Mouse (Mus musculus): ENCODE data around the gene Atp6v0c. TPM values are rescaled to one million over a fixed set of nuclear protein-coding genes. Genes with fewer than 3 reads are reported as not detected.
A peak's percentile ranks its signal among the peaks of the same experiment; 100 is the strongest.
"Not testable (repeated sequence)": the region's sequence is repeated elsewhere in the genome, so short reads cannot be mapped to it uniquely, and the experiment has no call there.

The Atp6v0c gene
- total RNA-seq, 1 experiment from 2014 or later = 346 TPM

DNA sequence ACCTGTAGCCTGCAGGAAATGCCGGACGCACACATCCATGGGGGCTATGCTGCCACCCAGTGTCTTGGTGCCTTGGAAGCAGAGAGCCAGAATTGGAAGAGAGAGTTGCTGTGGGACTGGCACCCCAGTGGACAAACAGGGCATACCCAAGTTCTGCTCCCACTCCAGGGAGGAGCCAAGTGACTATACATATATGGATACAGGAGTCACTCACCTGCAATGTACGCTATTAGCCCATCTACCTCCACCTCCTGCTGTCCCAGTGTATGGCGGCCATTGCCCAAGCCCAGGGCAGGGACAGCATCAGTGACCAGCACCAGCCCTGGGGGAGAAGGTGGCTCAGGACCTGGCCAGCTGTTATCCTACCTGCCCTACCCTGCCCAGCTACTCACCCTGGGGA, 12.0 kb downstream of the Atp6v0c start:
- no peak for DNase-seq

GRCm38 (mm10) chr17:24157121-24157520, 12.4 kb downstream of the Atp6v0c start:
- DNase-seq = no peak

DNA sequence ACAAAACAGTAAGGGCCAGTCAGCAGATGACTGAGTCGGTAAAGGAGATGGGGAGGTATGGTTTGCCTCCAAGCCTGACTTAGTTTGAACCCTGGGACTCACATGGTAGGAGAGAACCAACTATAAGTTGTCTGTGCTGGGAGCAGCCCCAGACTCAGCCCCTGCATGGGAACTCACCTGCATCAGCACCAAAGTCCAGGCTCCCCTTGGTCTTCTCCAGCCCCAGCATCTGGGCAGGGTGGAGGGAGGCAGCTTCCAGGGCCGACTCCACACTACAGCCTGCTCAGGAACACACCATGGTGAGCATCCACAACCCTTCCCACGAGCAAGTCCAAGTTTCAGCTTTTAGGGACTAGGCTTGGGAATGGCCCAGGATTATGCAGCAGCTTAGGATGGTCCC, 13.1 kb downstream of the Atp6v0c start:
- no peak for DNase-seq

DNA sequence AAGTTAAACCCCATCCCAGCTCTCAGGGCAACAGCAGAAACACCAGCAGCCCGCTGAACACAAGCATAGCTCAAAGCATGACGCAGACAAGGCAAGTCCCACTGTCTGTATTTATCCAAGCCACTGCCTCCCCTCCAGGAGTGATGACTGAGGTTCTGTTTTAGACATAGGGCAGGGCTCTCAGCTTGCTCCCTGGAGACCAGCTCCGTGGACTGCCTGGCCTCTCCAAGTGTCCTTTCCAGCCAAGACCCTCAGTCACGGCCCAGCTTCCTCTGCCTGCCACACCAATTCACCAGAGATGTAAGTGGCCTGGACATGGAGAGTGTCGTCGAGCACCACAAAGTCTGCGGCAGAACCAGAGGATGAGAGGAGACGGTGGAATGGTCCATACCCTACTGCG, 13.8 kb downstream of the Atp6v0c start:
- DNase-seq = no peak

GRCm38 (mm10) chr17:24154463-24154862, 15.0 kb downstream of the Atp6v0c start:
- DNase-seq = no peak

DNA sequence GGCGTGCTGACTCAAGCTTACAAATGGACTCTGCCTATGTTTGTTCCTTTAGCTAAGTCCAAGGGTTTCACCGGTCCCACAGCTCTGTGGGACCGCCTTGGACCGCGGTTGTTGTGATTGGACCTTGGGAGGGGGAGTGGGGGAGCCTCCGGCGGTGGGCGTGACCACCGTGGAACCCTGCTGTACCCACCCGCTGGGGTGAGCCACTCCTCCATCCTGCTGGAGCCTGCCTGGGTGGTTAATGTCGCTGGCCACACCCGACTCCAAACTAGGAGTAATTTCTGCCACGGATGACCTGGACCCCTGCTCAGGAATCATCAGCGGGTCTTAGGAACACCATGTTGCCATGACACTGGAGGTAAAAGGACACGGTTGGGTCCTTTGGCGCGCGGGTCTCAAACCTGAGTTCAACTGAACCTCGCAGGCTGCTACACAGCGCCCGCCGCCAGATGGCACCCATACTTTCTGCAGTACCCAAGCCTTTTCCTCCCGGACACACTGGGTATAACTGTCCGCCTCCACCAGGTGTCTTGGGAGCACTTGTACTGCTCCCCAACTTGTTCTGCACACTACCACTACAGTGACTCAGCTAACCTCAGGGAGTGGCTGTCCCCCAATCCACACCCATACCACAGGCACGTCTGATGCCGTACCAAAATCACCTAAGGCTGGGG, 17.5 kb downstream of the Atp6v0c start:
- DNase-seq = peak; percentile 90

DNA sequence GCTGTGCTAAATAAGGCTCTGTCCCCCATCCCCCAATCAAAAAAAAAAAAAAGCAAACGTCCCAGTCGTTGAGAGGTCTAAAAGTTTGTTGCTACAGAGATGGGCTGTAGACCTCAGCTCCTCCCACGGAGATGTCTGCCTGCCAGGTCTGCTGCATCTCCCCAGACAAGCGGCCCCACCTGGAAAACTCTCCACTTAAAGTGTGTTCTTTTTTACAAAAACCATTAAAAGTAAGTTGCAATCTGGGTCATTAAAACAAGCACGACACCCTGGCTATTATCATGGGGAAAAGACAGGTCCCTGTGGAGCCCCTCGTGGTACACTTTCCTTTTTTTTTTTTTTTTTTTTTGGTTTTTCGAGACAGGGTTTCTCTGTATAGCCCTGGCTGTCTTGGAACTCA, 18.1 kb downstream of the Atp6v0c start:
- no peak for DNase-seq

- DNase-seq = no peak
These were observed 18.7 kb downstream of the Atp6v0c start, which contains the start of gene Pdpk1 for GRCm38 (mm10) chr17:24150824-24151223. Gene Pdpk1, minus strand, starts transcription at chr17:24150924.

GRCm38 (mm10) chr17:24149421-24149820, 20.1 kb downstream of the Atp6v0c start:
- peak; percentile 68 for DNase-seq

GRCm38 (mm10) chr17:24142897-24143296, 26.6 kb downstream of the Atp6v0c start:
- no peak for DNase-seq

- peak; percentile 99 for DNase-seq
These were observed 28.0 kb downstream of the Atp6v0c start for GRCm38 (mm10) chr17:24141425-24141920.

DNA sequence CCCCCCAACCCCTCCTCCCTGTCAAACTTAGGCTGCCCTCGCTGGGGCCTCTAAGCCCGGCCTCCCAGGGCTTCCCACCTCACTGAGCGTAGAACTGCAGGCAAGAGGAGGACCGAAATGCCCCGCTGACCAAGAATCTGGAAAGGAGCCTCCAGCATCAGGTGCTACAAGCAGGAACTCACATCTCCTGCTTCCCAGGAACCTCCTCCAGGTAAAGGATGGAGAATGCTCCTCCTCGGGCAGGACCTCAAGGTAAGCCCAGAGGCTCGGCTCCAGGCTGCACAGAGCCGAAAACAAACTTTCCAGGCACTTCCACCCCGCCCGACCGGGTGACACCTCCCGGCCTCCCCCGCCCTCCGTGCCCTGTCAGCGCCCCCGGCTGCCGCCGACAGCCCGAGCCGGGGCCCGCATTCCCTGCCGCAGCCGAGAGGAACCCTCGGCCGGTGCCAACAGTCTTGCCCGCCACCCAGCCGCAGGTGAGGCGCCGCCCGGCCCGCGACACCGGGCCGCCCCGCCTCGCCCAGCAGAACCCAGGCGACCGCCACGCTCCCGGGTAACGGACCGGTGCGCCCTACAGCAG, 28.6 kb downstream of the Atp6v0c start:
- DNase-seq = peak; percentile 70

DNA sequence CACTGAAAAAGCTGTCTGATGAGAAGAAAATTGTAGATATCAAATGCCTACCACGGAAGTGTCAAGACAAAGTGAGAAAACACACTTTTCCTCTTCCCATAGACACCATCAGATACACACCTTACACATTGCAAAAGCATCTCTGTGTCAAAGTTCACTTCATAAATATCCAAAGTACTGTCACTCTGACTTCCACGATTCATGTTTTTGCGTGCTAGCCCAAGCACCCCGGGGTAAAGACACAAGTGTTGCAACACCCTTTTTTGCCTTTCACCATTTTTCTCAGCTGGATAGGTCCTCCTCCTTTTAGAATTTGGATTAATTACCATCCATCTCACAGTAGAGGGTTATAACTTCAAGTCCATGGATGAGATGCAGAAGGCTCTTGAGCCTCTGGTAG, 29.5 kb downstream of the Atp6v0c start:
- DNase-seq = no peak

DNA sequence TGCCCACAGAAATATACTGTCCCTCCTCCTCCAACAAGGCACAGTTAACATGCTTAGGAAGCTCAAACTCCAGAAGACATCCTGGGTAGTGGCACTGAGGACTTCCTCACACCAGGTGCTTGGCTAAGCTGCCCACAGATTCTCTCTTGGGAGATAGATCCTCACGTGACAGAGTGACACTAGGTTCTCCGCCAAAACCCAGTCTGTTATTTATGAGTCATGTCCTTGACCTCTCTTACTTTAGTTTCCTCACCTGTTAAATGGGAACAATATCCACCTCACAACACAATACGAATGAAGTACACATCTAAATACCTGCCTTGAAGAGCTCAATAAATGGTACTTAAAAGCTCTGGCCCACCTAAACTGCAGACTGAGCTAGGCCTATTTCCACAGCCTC, 30.2 kb downstream of the Atp6v0c start:
- DNase-seq = no peak

DNA sequence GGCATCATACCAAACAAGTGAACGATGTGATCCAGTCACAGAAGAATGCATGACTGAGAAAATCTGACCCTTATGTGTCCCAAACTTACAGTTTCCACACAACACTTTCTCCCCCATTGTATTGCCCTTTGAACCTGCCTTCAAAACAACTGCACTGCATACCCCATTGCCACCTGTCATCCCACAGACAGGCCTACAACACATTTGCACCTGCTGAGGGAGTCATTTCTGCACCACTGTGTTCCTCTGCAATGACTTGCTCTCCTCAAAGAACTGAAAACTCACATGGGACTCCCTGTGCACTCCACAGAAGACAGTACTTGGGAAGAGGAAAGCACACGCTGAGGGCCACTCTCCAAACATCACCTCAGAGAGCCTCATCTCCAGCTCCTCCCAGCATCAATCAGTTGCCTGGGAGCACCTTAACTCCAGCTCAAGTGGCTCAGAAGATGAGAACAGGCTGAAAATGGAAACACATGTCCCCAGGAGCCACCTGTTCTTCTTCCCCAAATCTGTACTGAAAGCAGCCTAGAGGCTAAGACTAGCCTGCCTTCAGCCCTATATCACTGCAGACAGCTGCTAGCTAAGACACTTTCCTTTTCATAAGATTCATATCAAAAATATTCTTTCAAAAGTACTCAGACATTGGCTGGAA, 32.1 kb downstream of the Atp6v0c start:
- no peak for DNase-seq

GRCm38 (mm10) chr17:24134062-24134461, 35.4 kb downstream of the Atp6v0c start:
- DNase-seq = no peak

DNA sequence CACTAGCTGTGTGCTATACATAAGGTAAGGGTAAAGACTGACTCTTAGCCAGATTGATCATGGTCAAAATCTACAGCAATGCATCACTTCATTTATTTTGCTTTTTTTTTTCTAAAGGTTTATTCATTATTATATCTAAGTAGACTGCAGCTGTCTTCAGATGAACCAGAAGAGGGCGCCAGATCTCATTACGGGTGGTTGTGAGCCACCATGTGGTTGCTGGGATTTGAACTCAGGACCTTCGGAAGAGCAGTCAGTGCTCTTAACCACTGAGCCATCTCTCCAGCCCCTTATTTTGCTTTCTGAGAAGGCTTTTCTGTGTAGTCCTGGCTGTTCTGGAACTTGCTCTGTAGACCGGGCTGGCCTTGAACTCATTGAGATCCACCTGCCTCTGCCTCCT, 36.6 kb downstream of the Atp6v0c start:
- DNase-seq = not testable (repeated sequence)

GRCm38 (mm10) chr17:24131570-24131969, 37.9 kb downstream of the Atp6v0c start:
- DNase-seq = no peak

DNA sequence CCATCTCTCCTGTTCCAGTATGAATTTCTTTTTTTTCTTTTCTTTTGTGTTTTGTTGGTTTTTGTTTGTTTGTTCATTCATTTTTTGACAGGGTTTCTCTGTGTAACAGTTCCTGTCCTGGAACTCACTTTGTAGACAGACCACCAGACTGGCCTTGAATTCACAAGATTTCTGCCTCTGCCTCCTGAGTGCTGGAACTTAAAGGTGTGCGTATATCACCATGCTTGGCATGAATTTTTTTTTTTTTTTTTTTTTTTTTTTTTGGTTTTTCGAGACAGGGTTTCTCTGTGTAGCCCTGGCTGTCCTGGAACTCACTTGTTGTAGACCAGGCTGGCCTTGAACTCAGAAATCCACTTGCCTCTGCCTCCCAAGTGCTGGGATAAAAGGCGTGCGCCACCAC, 40.3 kb downstream of the Atp6v0c start:
- DNase-seq = not testable (repeated sequence)

- DNase-seq = no peak
These were observed 41.9 kb downstream of the Atp6v0c start for GRCm38 (mm10) chr17:24127592-24127991.

GRCm38 (mm10) chr17:24126801-24127200, 42.7 kb downstream of the Atp6v0c start:
- DNase-seq = no peak

DNA sequence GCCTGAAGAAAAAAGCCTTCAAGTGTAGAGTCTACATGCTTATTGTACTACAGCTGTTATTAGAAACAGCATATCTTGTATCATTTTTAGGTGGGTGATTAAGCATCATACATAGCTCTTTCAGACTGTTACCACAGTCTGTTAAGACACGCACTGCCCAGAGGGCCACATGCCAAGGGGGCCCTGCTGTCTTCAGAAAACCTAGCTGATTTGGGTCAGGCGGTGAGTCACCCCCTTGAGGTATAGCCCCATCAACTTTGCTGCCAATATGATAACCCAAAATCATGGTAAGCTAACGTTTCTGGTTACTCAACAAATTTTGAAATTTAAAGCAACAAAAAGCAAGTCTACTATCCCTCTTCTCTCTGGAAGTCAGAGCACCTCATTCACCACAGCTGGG, 50.1 kb downstream of the Atp6v0c start:
- no peak for DNase-seq

Data from adrenal gland, postnatal 14 days (tissue).